Mouse (Mus musculus): ENCODE results near the gene Ctnna2. TPM values are rescaled to one million over a fixed set of nuclear protein-coding genes. Genes with fewer than 3 reads are reported as not detected.
A peak's percentile ranks its signal among the peaks of the same experiment; 100 is the strongest.

Ctnna2 gene
- polyA plus RNA-seq, 1 experiment from 2014 or later, result 127 TPM

DNA sequence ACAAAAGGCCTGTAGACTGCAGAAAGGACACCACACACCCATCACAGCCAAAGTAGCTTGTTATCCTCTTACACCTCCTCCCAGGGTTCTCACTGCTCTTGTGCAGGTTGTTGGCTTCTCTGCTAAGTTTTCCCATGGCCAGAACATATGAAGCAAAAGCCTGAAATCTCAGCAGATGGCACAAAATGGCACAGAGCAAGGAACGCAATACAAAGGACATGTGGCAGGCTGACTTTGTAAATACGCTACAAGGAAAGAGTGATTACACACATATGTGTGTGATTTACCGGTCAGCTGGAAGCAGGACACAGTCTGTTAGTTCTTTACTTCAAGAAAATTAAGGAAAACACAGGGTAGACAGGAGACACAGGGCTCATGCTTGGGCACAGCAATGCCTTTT, 511.4 kb downstream of the Ctnna2 start:
- Histone ChIP-seq H3K4me2 (replicated peaks) (no peak overlapping the region), H3K4me3 (no peak overlapping the region), H3K36me3 (no peaks in the 10 kb centered on the region), H3K27me3 (no peaks in the 10 kb centered on the region), H3K9me3 (no peaks in the 10 kb centered on the region), H3K9ac (replicated peaks) (no peak overlapping the region), H3K27ac (replicated peaks) (peak overlapping the region; percentile 50; the same call in 1 of the 2 replicates), H3K4me1 (peaks cover 7% of the 10 kb centered on the region)
- peak; percentile 51; the same call in 1 of the 2 replicates for ATAC-seq (replicated peaks)
- WGBS, result 52% methylated on average over 3 of the region's 3 CpGs

GRCm38 (mm10) chr6:77462737-77463136, 516.8 kb downstream of the Ctnna2 start:
- Histone ChIP-seq H3K9ac (replicated peaks) (no peak overlapping the region), H3K27ac (replicated peaks) (no peak overlapping the region), H3K9me3 (no peaks in the 10 kb centered on the region), H3K36me3 (no peaks in the 10 kb centered on the region), H3K4me1 (peaks cover 6% of the 10 kb centered on the region; the same call in 1 of the 2 replicates), H3K27me3 (no peaks in the 10 kb centered on the region), H3K4me2 (replicated peaks) (no peak overlapping the region), H3K4me3 (no peak overlapping the region)
- peak; percentile 38; the same call in 1 of the 2 replicates for ATAC-seq (replicated peaks)
- WGBS, result 23% methylated on average over 1 of the region's 1 CpGs

DNA sequence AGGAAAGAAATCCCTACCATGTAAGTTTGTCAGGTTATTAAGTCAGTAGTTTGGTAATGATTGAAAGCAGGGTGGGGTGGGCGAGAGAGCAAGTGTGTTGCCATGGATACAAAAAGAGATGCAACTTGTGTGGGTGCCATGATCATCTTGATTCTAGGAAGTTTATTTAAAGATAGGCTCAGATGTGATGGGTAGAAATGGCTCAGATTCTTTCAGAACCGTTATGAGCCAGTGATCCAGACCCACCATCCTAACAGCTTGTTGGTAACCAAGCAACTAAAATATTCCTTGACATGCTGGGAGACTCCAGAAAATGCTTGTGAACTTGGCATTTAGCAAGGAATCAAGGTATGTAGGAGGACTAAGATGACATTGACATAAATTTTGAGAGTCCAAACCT, 521.6 kb downstream of the Ctnna2 start:
- H3K36me3 ChIP-seq, result no peaks in the 10 kb centered on the region
- H3K4me3 ChIP-seq, result no peak overlapping the region
- no peak for ATAC-seq (replicated peaks)
- peaks cover 3% of the 10 kb centered on the region; the same call in 1 of the 2 replicates for H3K4me1 ChIP-seq
- no peak overlapping the region for H3K4me2 ChIP-seq (replicated peaks)
- H3K27ac ChIP-seq (replicated peaks), result no peak overlapping the region
- H3K27me3 ChIP-seq, result no peaks in the 10 kb centered on the region
- H3K9ac ChIP-seq (replicated peaks), result no peak overlapping the region
- H3K9me3 ChIP-seq, result no peaks in the 10 kb centered on the region
- 80% methylated on average over 2 of the region's 2 CpGs for WGBS

DNA sequence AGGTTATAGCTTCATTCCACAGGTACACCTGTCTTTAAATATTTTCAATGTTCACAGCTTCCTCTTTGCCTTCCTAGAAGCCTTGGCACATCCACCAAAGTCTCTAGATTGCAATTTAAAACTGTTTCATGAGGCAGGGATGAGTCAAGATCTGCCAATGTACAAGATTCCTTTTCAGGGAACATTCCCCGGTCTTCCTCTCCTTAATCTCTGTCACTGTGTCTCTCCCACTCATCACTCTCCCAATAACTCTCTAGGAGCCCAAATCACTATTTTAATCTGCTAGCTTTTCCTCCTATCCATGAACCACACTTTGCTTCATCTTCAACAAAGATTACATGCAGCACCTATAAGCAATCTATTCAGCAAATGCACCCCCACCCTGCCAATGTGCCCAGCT, 532.6 kb downstream of the Ctnna2 start:
- Histone ChIP-seq H3K27me3 (no peaks in the 10 kb centered on the region), H3K4me3 (no peak overlapping the region), H3K4me1 (0 out of 2 replicates have a peak, but pooled peaks cover 3% of the 10 kb centered on the region), H3K9me3 (no peaks in the 10 kb centered on the region), H3K36me3 (no peaks in the 10 kb centered on the region), H3K27ac (replicated peaks) (no peak overlapping the region), H3K9ac (replicated peaks) (no peak overlapping the region), H3K4me2 (replicated peaks) (no peak overlapping the region)
- WGBS, result 96% methylated on average over 1 of the region's 1 CpGs
- ATAC-seq (replicated peaks), result no peak

GRCm38 (mm10) chr6:77443906-77444305, 535.6 kb downstream of the Ctnna2 start:
- H3K9ac ChIP-seq (replicated peaks), result no peak overlapping the region
- no peaks in the 10 kb centered on the region for H3K4me1 ChIP-seq
- H3K4me2 ChIP-seq (replicated peaks), result no peak overlapping the region
- WGBS, result 76% methylated on average over 11 of the region's 11 CpGs
- H3K9me3 ChIP-seq, result no peaks in the 10 kb centered on the region
- no peaks in the 10 kb centered on the region for H3K36me3 ChIP-seq
- H3K4me3 ChIP-seq, result no peak overlapping the region
- H3K27me3 ChIP-seq, result no peaks in the 10 kb centered on the region
- ATAC-seq (replicated peaks), result no peak
- H3K27ac ChIP-seq (replicated peaks), result no peak overlapping the region

DNA sequence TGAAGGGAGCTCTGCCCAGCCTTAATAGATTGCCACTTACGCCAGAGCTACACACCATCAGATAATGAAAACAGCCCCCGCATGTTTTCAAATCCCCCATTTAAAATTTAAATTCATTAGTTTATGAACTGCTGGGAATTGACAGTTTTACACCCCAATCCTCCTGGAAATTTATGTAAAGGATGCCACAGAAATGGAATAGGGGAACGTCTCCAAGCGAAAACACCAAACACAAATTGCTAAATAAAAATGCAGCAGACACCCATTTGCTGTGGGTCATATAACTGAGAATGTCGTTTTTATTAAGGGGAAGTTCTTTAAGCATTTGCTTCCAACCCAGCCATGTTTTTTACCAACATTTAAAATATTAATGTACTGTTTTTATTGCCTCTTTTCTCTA, 538.4 kb downstream of the Ctnna2 start:
- no peak overlapping the region for H3K27ac ChIP-seq (replicated peaks)
- no peaks in the 10 kb centered on the region for H3K4me1 ChIP-seq
- H3K4me3 ChIP-seq, result no peak overlapping the region
- H3K9me3 ChIP-seq, result no peaks in the 10 kb centered on the region
- no peaks in the 10 kb centered on the region for H3K36me3 ChIP-seq
- H3K27me3 ChIP-seq, result no peaks in the 10 kb centered on the region
- 72% methylated on average over 5 of the region's 5 CpGs for WGBS
- no peak overlapping the region for H3K9ac ChIP-seq (replicated peaks)
- ATAC-seq (replicated peaks), result no peak
- H3K4me2 ChIP-seq (replicated peaks), result no peak overlapping the region

- WGBS, result 79% methylated on average over 4 of the region's 4 CpGs
- ATAC-seq (replicated peaks), result no peak
- H3K4me2 ChIP-seq (replicated peaks), result no peak overlapping the region
- no peaks in the 10 kb centered on the region for H3K4me1 ChIP-seq
- no peak overlapping the region for H3K9ac ChIP-seq (replicated peaks)
- H3K27me3 ChIP-seq, result no peaks in the 10 kb centered on the region
- H3K9me3 ChIP-seq, result no peaks in the 10 kb centered on the region
- H3K36me3 ChIP-seq, result no peaks in the 10 kb centered on the region
- no peak overlapping the region for H3K4me3 ChIP-seq
- H3K27ac ChIP-seq (replicated peaks), result no peak overlapping the region
These were observed 549.1 kb downstream of the Ctnna2 start for GRCm38 (mm10) chr6:77430381-77430780.

- no peak overlapping the region for H3K4me2 ChIP-seq (replicated peaks)
- H3K27me3 ChIP-seq, result no peaks in the 10 kb centered on the region
- no peaks in the 10 kb centered on the region for H3K4me1 ChIP-seq
- no peak overlapping the region for H3K9ac ChIP-seq (replicated peaks)
- no peak overlapping the region for H3K27ac ChIP-seq (replicated peaks)
- H3K36me3 ChIP-seq, result no peaks in the 10 kb centered on the region
- peak; percentile 80; the same call in 1 of the 2 replicates for ATAC-seq (replicated peaks)
- no peak overlapping the region for H3K4me3 ChIP-seq
- H3K9me3 ChIP-seq, result no peaks in the 10 kb centered on the region
These were observed 553.8 kb downstream of the Ctnna2 start for GRCm38 (mm10) chr6:77425746-77426145.

GRCm38 (mm10) chr6:77424826-77425225, 554.7 kb downstream of the Ctnna2 start:
- no peaks in the 10 kb centered on the region for H3K4me1 ChIP-seq
- H3K36me3 ChIP-seq, result no peaks in the 10 kb centered on the region
- no peak overlapping the region for H3K4me2 ChIP-seq (replicated peaks)
- H3K4me3 ChIP-seq, result no peak overlapping the region
- H3K27ac ChIP-seq (replicated peaks), result no peak overlapping the region
- no peak for ATAC-seq (replicated peaks)
- no peaks in the 10 kb centered on the region for H3K27me3 ChIP-seq
- no peak overlapping the region for H3K9ac ChIP-seq (replicated peaks)
- H3K9me3 ChIP-seq, result no peaks in the 10 kb centered on the region
- WGBS, result 75% methylated on average over 4 of the region's 4 CpGs

DNA sequence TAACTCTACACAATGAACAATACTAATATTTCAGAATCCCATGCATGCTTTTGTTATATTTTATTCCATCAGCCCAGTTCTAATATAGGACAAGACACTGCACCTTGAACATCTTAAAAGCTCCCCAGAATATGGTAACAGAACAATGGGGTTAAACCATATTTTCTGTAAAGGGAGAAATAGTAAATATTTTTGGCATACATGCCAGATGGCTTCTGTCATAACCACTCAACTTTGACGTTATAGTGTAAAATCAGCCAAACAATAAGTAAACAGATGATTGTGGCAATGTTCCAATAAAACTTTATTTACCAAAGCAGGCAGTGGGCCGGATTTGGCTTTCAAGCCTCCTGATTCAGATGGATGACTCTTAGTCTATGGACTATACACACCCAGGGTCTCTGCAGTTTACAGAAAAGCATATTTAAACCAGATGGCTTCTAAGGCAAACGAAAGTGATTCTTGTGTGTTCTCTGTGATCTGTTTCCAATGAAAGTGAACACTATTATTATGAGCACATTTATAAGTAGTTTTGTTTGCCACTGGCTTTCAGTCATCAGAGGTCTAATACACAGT, 557.8 kb downstream of the Ctnna2 start:
- Histone ChIP-seq H3K27ac (replicated peaks) (no peak overlapping the region), H3K4me3 (no peak overlapping the region), H3K27me3 (no peaks in the 10 kb centered on the region), H3K9ac (replicated peaks) (no peak overlapping the region), H3K4me2 (replicated peaks) (no peak overlapping the region), H3K9me3 (no peaks in the 10 kb centered on the region), H3K4me1 (0 out of 2 replicates have a peak, but pooled peaks cover 3% of the 10 kb centered on the region), H3K36me3 (no peaks in the 10 kb centered on the region)
- WGBS, result 64% methylated on average over 3 of the region's 3 CpGs
- no peak for ATAC-seq (replicated peaks)

DNA sequence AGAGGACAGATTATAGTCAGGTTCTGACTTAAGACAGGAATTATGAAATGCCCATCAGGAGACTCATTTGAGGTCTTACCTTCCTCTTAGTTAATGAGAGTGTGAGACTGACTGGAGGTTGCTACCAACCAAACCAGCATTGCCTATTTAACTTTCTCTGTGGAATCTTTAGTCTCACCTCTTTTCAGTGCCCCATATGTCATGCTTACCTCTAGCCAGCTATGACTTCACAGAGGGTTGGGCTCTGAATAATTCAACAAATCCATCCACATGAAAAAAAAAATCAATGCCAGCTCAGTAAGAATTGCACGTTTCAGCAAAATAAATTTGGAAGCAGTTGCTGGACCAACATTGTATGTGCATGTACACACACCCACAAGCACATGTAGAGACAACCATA, 562.5 kb downstream of the Ctnna2 start:
- Histone ChIP-seq H3K4me2 (replicated peaks) (no peak overlapping the region), H3K36me3 (no peaks in the 10 kb centered on the region), H3K4me1 (peaks cover 13% of the 10 kb centered on the region), H3K27ac (replicated peaks) (no peak overlapping the region), H3K4me3 (no peak overlapping the region), H3K9ac (replicated peaks) (no peak overlapping the region), H3K27me3 (no peaks in the 10 kb centered on the region), H3K9me3 (no peaks in the 10 kb centered on the region)
- whole genome bisulfite sequencing, result 33% methylated on average over 1 of the region's 1 CpGs
- peak; percentile 64; the same call in 1 of the 2 replicates for ATAC-seq (replicated peaks)

GRCm38 (mm10) chr6:77413530-77413929, 566.0 kb downstream of the Ctnna2 start:
- WGBS, result 8% methylated on average over 1 of the region's 1 CpGs
- no peaks in the 10 kb centered on the region for H3K36me3 ChIP-seq
- H3K4me2 ChIP-seq (replicated peaks), result no peak overlapping the region
- no peak overlapping the region for H3K9ac ChIP-seq (replicated peaks)
- no peak overlapping the region for H3K4me3 ChIP-seq
- H3K27ac ChIP-seq (replicated peaks), result no peak overlapping the region
- peaks cover 13% of the 10 kb centered on the region for H3K4me1 ChIP-seq
- peak; percentile 66 for ATAC-seq (replicated peaks)
- no peaks in the 10 kb centered on the region for H3K27me3 ChIP-seq
- no peaks in the 10 kb centered on the region for H3K9me3 ChIP-seq

DNA sequence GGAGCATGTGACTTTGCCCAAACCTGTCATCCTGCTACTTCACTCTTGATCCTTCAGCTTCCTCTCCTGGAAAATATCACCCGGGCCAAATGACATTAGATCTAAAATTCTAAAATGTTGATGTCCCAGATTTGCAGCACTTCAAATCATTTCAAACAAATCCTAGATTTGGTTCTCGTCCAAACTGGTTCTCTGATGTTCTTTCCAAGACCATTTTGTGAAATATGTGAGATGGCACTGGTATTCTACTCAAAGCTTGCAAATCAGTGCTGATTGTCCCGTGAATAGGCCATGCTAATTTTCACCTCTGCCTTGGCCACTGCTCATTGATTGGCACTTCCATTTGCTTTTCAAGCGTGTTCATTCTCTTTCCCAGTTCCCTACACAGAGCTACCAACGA, 571.0 kb downstream of the Ctnna2 start:
- Histone ChIP-seq H3K4me1 (peaks cover 3% of the 10 kb centered on the region), H3K27ac (replicated peaks) (no peak overlapping the region), H3K36me3 (no peaks in the 10 kb centered on the region), H3K4me3 (no peak overlapping the region), H3K27me3 (no peaks in the 10 kb centered on the region), H3K4me2 (replicated peaks) (no peak overlapping the region), H3K9ac (replicated peaks) (no peak overlapping the region), H3K9me3 (no peaks in the 10 kb centered on the region)
- no peak for ATAC-seq (replicated peaks)
- 60% methylated on average over 5 of the region's 5 CpGs for WGBS

Measured in forebrain, embryonic 15.5 days (tissue).